Mouse (Mus musculus) neural tube, embryonic 11.5 days (tissue): ENCODE measurements around the gene Dlk2. TPM values are rescaled to one million over a fixed set of nuclear protein-coding genes. Genes with fewer than 3 reads are reported as not detected.

Experiments used
- ATAC-seq: fragments of 200-750 bp; cut with Nextera tagmentation; 2 replicates; pipeline ENCODE4 v1.8.0; 2017; ENCODE audit warnings: moderate number of reproducible peaks, mild to moderate bottlenecking, moderate TSS enrichment, moderate library complexity; ENCODE audit not compliant: insufficient read depth, low FRiP score, low TSS enrichment
- DNase-seq: peaks from one replicate; pipeline ENCODE4 v3.0.0-alpha.2; 2015; ENCODE audit warnings: low spot score
- H3K27ac ChIP-seq: fragments of 300-500 bp; sonication (generic); 2 replicates; pipeline ENCODE4 v1.5.1; 2014; ENCODE audit warnings: low read depth, mild to moderate bottlenecking, low read length
- H3K27me3 ChIP-seq: fragments of 300-500 bp; sonication (generic); 2 replicates; pipeline ENCODE4 v1.6.1; 2014; ENCODE audit warnings: mild to moderate bottlenecking, low read length, mixed read lengths; ENCODE audit not compliant: control insufficient read depth, insufficient read depth
- H3K36me3 ChIP-seq: fragments of 300-500 bp; sonication (generic); 2 replicates; pipeline ENCODE4 v1.6.1; 2014; ENCODE audit warnings: mild to moderate bottlenecking, low read length, moderate library complexity, mixed read lengths; ENCODE audit not compliant: control insufficient read depth, insufficient read depth
- H3K4me1 ChIP-seq: fragments of 300-500 bp; sonication (generic); 2 replicates; pipeline ENCODE4 v1.6.1; 2014; ENCODE audit warnings: low read length, mixed read lengths; ENCODE audit not compliant: control insufficient read depth, insufficient read depth
- H3K4me2 ChIP-seq: fragments of 300-500 bp; sonication (generic); 2 replicates; pipeline ENCODE4 v1.6.1; 2014; ENCODE audit warnings: low read depth, mild to moderate bottlenecking, moderate library complexity
- H3K4me3 ChIP-seq: fragments of 300-500 bp; sonication (generic); 2 replicates; pipeline ENCODE4 v1.5.1; 2014; ENCODE audit warnings: low read depth, low read length
- H3K9ac ChIP-seq: fragments of 300-500 bp; sonication (generic); 2 replicates; pipeline ENCODE4 v1.6.1; 2014; ENCODE audit warnings: mild to moderate bottlenecking, low read length
- H3K9me3 ChIP-seq: fragments of 300-500 bp; sonication (generic); 2 replicates; pipeline ENCODE4 v1.6.1; 2016; ENCODE audit warnings: low read length; ENCODE audit not compliant: control insufficient read depth
- WGBS: fragments of 180-500 bp; shearing (Covaris S2); extraction: QIAGEN DNeasy Blood & Tissue Kit; methylation state at CpG from one replicate; pipeline ENCODE4 v1.1.7; 2014; 5-methylcytosine and 5-hydroxymethylcytosine counted together
- polyA plus RNA-seq: library from polyadenylated mRNA; unstranded; fragments of >200 nt; fragmentation: Nextera tagmentation; extraction: Ambion mirVana; gene quantifications from 2 replicates; pipeline ENCODE4 v1.2.1, GENCODE M21; 2014

Dlk2 gene
- polyA plus RNA-seq, 1 experiment from 2014 or later, result 1.3 TPM

GRCm38 (mm10) chr17:46278011-46278765 is 19.0 kb upstream of the Dlk2 start:
- 85% methylated on average over 12 of the region's 12 CpGs for WGBS
- H3K4me1 ChIP-seq, result peaks cover 10% of the 10 kb centered on the region

GRCm38 (mm10) chr17:46282483-46283123 is 14.6 kb upstream of the Dlk2 start, which contains the start of gene Tjap1:
Tjap1 (minus strand) TSS chr17:46283026.
- Histone ChIP-seq H3K9me3 (no peaks in the 10 kb centered on the region), H3K36me3 (no peaks in the 10 kb centered on the region), H3K27ac (peak within 1 kb of the TSS; percentile 58; the same call in 1 of the 2 replicates), H3K4me2 (peak within 1 kb of the TSS; percentile 91), H3K4me1 (peaks cover 10% of the 10 kb centered on the region), H3K4me3 (peak within 1 kb of the TSS; percentile 76), H3K9ac (peak within 1 kb of the TSS; percentile 73), H3K27me3 (no peaks in the 10 kb centered on the region)
- WGBS, result under 1% methylated on average over 37 of the region's 37 CpGs
- DNase-seq (peak; percentile 94), ATAC-seq (peak; percentile 92)

More at GRCm38 (mm10) chr17:46278011-46278765, 19.0 kb upstream of the Dlk2 start:
- Histone ChIP-seq H3K27ac (no peak overlapping the region), H3K9ac (no peak overlapping the region), H3K36me3 (0 out of 2 replicates have a peak, but pooled peaks cover 2% of the 10 kb centered on the region), H3K4me2 (no peak overlapping the region), H3K27me3 (no peaks in the 10 kb centered on the region), H3K9me3 (no peaks in the 10 kb centered on the region), H3K4me3 (no peak overlapping the region)
- DNase-seq (no peak), ATAC-seq (no peak)

GRCm38 (mm10) chr17:46283140-46283539 is 14.1 kb upstream of the Dlk2 start:
- WGBS, result 29% methylated on average over 9 of the region's 9 CpGs
- no peaks in the 10 kb centered on the region for H3K36me3 ChIP-seq
- H3K4me1 ChIP-seq, result peaks cover 13% of the 10 kb centered on the region
- H3K4me2 ChIP-seq, result peak overlapping the region; percentile 91
- H3K27me3 ChIP-seq, result no peaks in the 10 kb centered on the region
- H3K27ac ChIP-seq, result no peak overlapping the region
- H3K9me3 ChIP-seq, result no peaks in the 10 kb centered on the region
- peak overlapping the region; percentile 76 for H3K4me3 ChIP-seq
- no peak overlapping the region; the same call in 1 of the 2 replicates for H3K9ac ChIP-seq
- ATAC-seq, result peak; percentile 65; the same call in 1 of the 2 replicates
- no peak for DNase-seq

- 81% methylated on average over 8 of the region's 8 CpGs for whole genome bisulfite sequencing
- no peak for ATAC-seq
- no peaks in the 10 kb centered on the region for H3K27me3 ChIP-seq
These were observed 13.3 kb upstream of the Dlk2 start for GRCm38 (mm10) chr17:46283911-46284310.

GRCm38 (mm10) chr17:46284653-46285052 is 12.6 kb upstream of the Dlk2 start:
- H3K4me3 ChIP-seq, result no peak overlapping the region
- 21% methylated on average over 7 of the region's 7 CpGs for WGBS

More at GRCm38 (mm10) chr17:46283911-46284310, 13.3 kb upstream of the Dlk2 start:
- peaks cover 13% of the 10 kb centered on the region for H3K4me1 ChIP-seq
- H3K36me3 ChIP-seq, result no peaks in the 10 kb centered on the region
- H3K27ac ChIP-seq, result no peak overlapping the region
- no peak for DNase-seq
- H3K9me3 ChIP-seq, result no peaks in the 10 kb centered on the region
- no peak overlapping the region for H3K4me2 ChIP-seq
- H3K4me3 ChIP-seq, result no peak overlapping the region
- no peak overlapping the region for H3K9ac ChIP-seq

GRCm38 (mm10) chr17:46285407-46285806 is 11.8 kb upstream of the Dlk2 start:
- no peak overlapping the region for H3K4me2 ChIP-seq
- peaks cover 13% of the 10 kb centered on the region for H3K4me1 ChIP-seq
- no peak overlapping the region for H3K4me3 ChIP-seq
- no peak for ATAC-seq
- H3K27me3 ChIP-seq, result no peaks in the 10 kb centered on the region
- no peaks in the 10 kb centered on the region for H3K36me3 ChIP-seq
- H3K9ac ChIP-seq, result no peak overlapping the region
- 76% methylated on average over 6 of the region's 6 CpGs for WGBS
- no peak for DNase-seq
- H3K27ac ChIP-seq, result no peak overlapping the region
- no peaks in the 10 kb centered on the region for H3K9me3 ChIP-seq

More at GRCm38 (mm10) chr17:46284653-46285052, 12.6 kb upstream of the Dlk2 start:
- H3K9me3 ChIP-seq, result no peaks in the 10 kb centered on the region
- no peaks in the 10 kb centered on the region for H3K27me3 ChIP-seq
- H3K4me1 ChIP-seq, result peaks cover 13% of the 10 kb centered on the region
- DNase-seq (no peak), ATAC-seq (no peak)
- peak overlapping the region; percentile 53 for H3K27ac ChIP-seq
- H3K36me3 ChIP-seq, result no peaks in the 10 kb centered on the region
- H3K9ac ChIP-seq, result no peak overlapping the region
- no peak overlapping the region for H3K4me2 ChIP-seq

GRCm38 (mm10) chr17:46287678-46288095 is 9.5 kb upstream of the Dlk2 start:
- DNase-seq (no peak), ATAC-seq (no peak)

GRCm38 (mm10) chr17:46296601-46297000 is 620 bp upstream of the Dlk2 start:
- peaks cover 47% of the 10 kb centered on the region for H3K27me3 ChIP-seq

More at GRCm38 (mm10) chr17:46287678-46288095, 9.5 kb upstream of the Dlk2 start:
- Histone ChIP-seq H3K4me2 (no peak overlapping the region), H3K27me3 (no peaks in the 10 kb centered on the region), H3K9me3 (no peaks in the 10 kb centered on the region), H3K9ac (0 out of 2 replicates have a peak overlapping the region, but pooled peaks have one; percentile 11), H3K36me3 (no peaks in the 10 kb centered on the region), H3K4me1 (peaks cover 3% of the 10 kb centered on the region; the same call in 1 of the 2 replicates), H3K27ac (no peak overlapping the region), H3K4me3 (no peak overlapping the region)
- WGBS, result 60% methylated on average over 11 of the region's 11 CpGs

More at GRCm38 (mm10) chr17:46296601-46297000, 620 bp upstream of the Dlk2 start:
- Histone ChIP-seq H3K4me1 (peaks cover 6% of the 10 kb centered on the region; the same call in 1 of the 2 replicates), H3K9ac (no peak overlapping the region), H3K4me3 (no peak overlapping the region), H3K9me3 (no peaks in the 10 kb centered on the region), H3K27ac (no peak overlapping the region), H3K36me3 (no peaks in the 10 kb centered on the region), H3K4me2 (no peak overlapping the region)
- 55% methylated on average over 6 of the region's 6 CpGs for WGBS
- ATAC-seq (no peak), DNase-seq (no peak)
